Mouse (Mus musculus) gastrocnemius, postnatal 36 days (tissue): ENCODE measurements around the gene Rpl23. TPM values are rescaled to one million over a fixed set of nuclear protein-coding genes. Genes with fewer than 3 reads are reported as not detected.
A peak's percentile ranks its signal among the peaks of the same experiment; 100 is the strongest.

Experiments
- DNase-seq, 2 experiments: peaks; one replicate each; pipeline ENCODE4 v3.0.0; 2022
- intact Hi-C: fragments of 180-260 bp; cut with DNase I; formaldehyde crosslinking; loops from one replicate; pipeline ENCODE4 v1.15.1; 2025
- long read RNA-seq, 2 experiments: library from polyadenylated mRNA; stranded (forward); transcript quantifications; one replicate each; pipeline ENCODE4 v2.0.0; 2021
- total RNA-seq, 2 experiments: library from RNA; stranded (reverse); gene quantifications; 2 replicates each; pipeline ENCODE4 v1.2.3; 2021

Gene Rpl23
- total RNA-seq = 100 to 1,000 TPM; 349 to 430 TPM
- long read RNA-seq, experiment 1, transcript Rpl23-201 (5 exons, 1,059 nt) = major isoform, 301 of 422 reads
- long read RNA-seq, experiment 1, transcript Rpl23-203 (2 exons, 480 nt) = minor isoform, 21 of 422 reads
- long read RNA-seq, experiment 1, partial matches to known transcripts = 98 of 422 reads
- long read RNA-seq, experiment 1, other reads (novel, unspliced or antisense) = 2 of 422 reads
- long read RNA-seq, experiment 2, transcript Rpl23-201 (5 exons, 1,059 nt) = major isoform, 370 of 530 reads
- long read RNA-seq, experiment 2, transcript Rpl23-203 (2 exons, 480 nt) = minor isoform, 28 of 530 reads
- long read RNA-seq, experiment 2, partial matches to known transcripts = 130 of 530 reads
- long read RNA-seq, experiment 2, other reads (novel, unspliced or antisense) = 2 of 530 reads

GRCm38 (mm10) chr11:97781832-97782563 is at the start of gene Rpl23:
TSS of gene Rpl23 (minus strand) at chr11:97782437.
- intact Hi-C loops = loop anchor here (2.0 kb wide), 1 partner anchor 15 kb away; the partner anchor contains the start of gene Cwc25

GRCm38 (mm10) chr11:97832001-97832400 is 49.8 kb upstream of the Rpl23 start:
- no peak for DNase-seq
- intact Hi-C loops = no loop called here

More at GRCm38 (mm10) chr11:97781832-97782563, at the start of gene Rpl23:
- peak; percentile 98 to 99 for DNase-seq

GRCm38 (mm10) chr11:97830501-97830900 is 48.3 kb upstream of the Rpl23 start:
- intact Hi-C loops = no loop called here
- DNase-seq = no peak

GRCm38 (mm10) chr11:97829913-97830476 is 47.8 kb upstream of the Rpl23 start:
- no peak for DNase-seq
- intact Hi-C loops = loop anchor here (5.0 kb wide), 1 partner anchor 38 kb away; no protein-coding TSS in a partner anchor

- intact Hi-C loops = loop anchor here (5.0 kb wide), 1 partner anchor 37 kb away; no protein-coding TSS in a partner anchor
- DNase-seq = no peak
These were observed 47.1 kb upstream of the Rpl23 start for GRCm38 (mm10) chr11:97829365-97829764.

- DNase-seq = peak in 1 of 2 experiments; percentile 11
- intact Hi-C loops = loop anchor here (5.0 kb wide), 1 partner anchor 35 kb away; no protein-coding TSS in a partner anchor
These were observed 45.4 kb upstream of the Rpl23 start for GRCm38 (mm10) chr11:97827654-97828053.

- DNase-seq = no peak
- intact Hi-C loops = loop anchor here (5.0 kb wide), 1 partner anchor 34 kb away; no protein-coding TSS in a partner anchor
These were observed 44.2 kb upstream of the Rpl23 start for GRCm38 (mm10) chr11:97826414-97826813.

- intact Hi-C loops = loop anchor here (5.0 kb wide), 1 partner anchor 34 kb away; no protein-coding TSS in a partner anchor
These were observed 43.7 kb upstream of the Rpl23 start for GRCm38 (mm10) chr11:97825971-97826370.

GRCm38 (mm10) chr11:97825295-97825694 is 43.1 kb upstream of the Rpl23 start:
- intact Hi-C loops = loop anchor here (5.0 kb wide), 1 partner anchor 33 kb away; no protein-coding TSS in a partner anchor
- no peak for DNase-seq

More at GRCm38 (mm10) chr11:97825971-97826370, 43.7 kb upstream of the Rpl23 start:
- DNase-seq = no peak

- no peak for DNase-seq
- intact Hi-C loops = loop anchor here (5.0 kb wide), 1 partner anchor 33 kb away; no protein-coding TSS in a partner anchor
These were observed 42.7 kb upstream of the Rpl23 start for GRCm38 (mm10) chr11:97824895-97825294.

GRCm38 (mm10) chr11:97824168-97824567 is 41.9 kb upstream of the Rpl23 start:
- intact Hi-C loops = no loop called here
- DNase-seq = no peak

GRCm38 (mm10) chr11:97822840-97823603 is 40.8 kb upstream of the Rpl23 start:
- intact Hi-C loops = no loop called here
- peak in 1 of 2 experiments; percentile 50 for DNase-seq

- intact Hi-C loops = no loop called here
- DNase-seq = no peak
These were observed 39.3 kb upstream of the Rpl23 start for GRCm38 (mm10) chr11:97821401-97822064.

GRCm38 (mm10) chr11:97820840-97821239 is 38.6 kb upstream of the Rpl23 start:
- intact Hi-C loops = no loop called here
- DNase-seq = peak in 1 of 2 experiments; percentile 59

- DNase-seq = no peak
- intact Hi-C loops = no loop called here
These were observed 37.7 kb upstream of the Rpl23 start for GRCm38 (mm10) chr11:97819923-97820322.

- no peak for DNase-seq
- intact Hi-C loops = no loop called here
These were observed 36.9 kb upstream of the Rpl23 start for GRCm38 (mm10) chr11:97819102-97819501.

GRCm38 (mm10) chr11:97818571-97818970 is 36.3 kb upstream of the Rpl23 start:
- intact Hi-C loops = no loop called here
- DNase-seq = no peak

- intact Hi-C loops = no loop called here
- no peak for DNase-seq
These were observed 35.8 kb upstream of the Rpl23 start for GRCm38 (mm10) chr11:97818003-97818402.

- intact Hi-C loops = no loop called here
- no peak for DNase-seq
These were observed 35.1 kb upstream of the Rpl23 start for GRCm38 (mm10) chr11:97817379-97817778.
